Mouse (Mus musculus) hindbrain, embryonic 14.5 days (tissue): Measurements from ENCODE around the gene Cnot6. TPM values are rescaled to one million over a fixed set of nuclear protein-coding genes. Genes with fewer than 3 reads are reported as not detected.
A peak's percentile ranks its signal among the peaks of the same experiment; 100 is the strongest.

Source experiments
- ATAC-seq: fragments of 200-750 bp; cut with Nextera tagmentation; 2 replicates; pipeline ENCODE4 v1.8.0; 2017; ENCODE audit warnings: moderate number of reproducible peaks, mild to moderate bottlenecking, moderate TSS enrichment, moderate library complexity; ENCODE audit not compliant: low FRiP score
- DNase-seq: peaks from one replicate; pipeline ENCODE4 v3.0.0-alpha.2; 2015; ENCODE audit warnings: low spot score
- H3K27ac ChIP-seq: fragments of 300-500 bp; sonication (generic); 2 replicates; pipeline ENCODE4 v1.5.1; 2014; ENCODE audit warnings: mild to moderate bottlenecking, moderate library complexity
- H3K27me3 ChIP-seq: fragments of 300-500 bp; sonication (generic); 2 replicates; pipeline ENCODE4 v1.6.1; 2014; ENCODE audit warnings: mild to moderate bottlenecking, low read length, mixed read lengths; ENCODE audit not compliant: control insufficient read depth, insufficient read depth
- H3K36me3 ChIP-seq: fragments of 300-500 bp; sonication (generic); replicated peaks from 2 replicates; pipeline ENCODE4 v1.6.1; 2014; ENCODE audit not compliant: control insufficient read depth, insufficient read depth
- H3K4me1 ChIP-seq: fragments of 300-500 bp; sonication (generic); replicated peaks from 2 replicates; pipeline ENCODE4 v1.6.1; 2014; ENCODE audit warnings: antibody characterized with exemption, low read length, mixed read lengths; ENCODE audit not compliant: control insufficient read depth, insufficient read depth
- H3K4me2 ChIP-seq: fragments of 300-500 bp; sonication (generic); replicated peaks from 2 replicates; pipeline ENCODE4 v1.6.1; 2014; ENCODE audit warnings: mild to moderate bottlenecking, moderate library complexity
- H3K4me3 ChIP-seq: fragments of 300-500 bp; sonication (generic); replicated peaks from 2 replicates; pipeline ENCODE4 v1.5.1; 2014; ENCODE audit warnings: mild to moderate bottlenecking, low read length
- H3K9ac ChIP-seq: fragments of 300-500 bp; sonication (generic); 2 replicates; pipeline ENCODE4 v1.6.1; 2014
- H3K9me3 ChIP-seq: fragments of 300-500 bp; sonication (generic); 2 replicates; pipeline ENCODE4 v1.6.1; 2016; ENCODE audit warnings: low read length; ENCODE audit not compliant: control insufficient read depth
- WGBS: fragments of 180-500 bp; shearing (Covaris S2); extraction: QIAGEN DNeasy Blood & Tissue Kit; methylation state at CpG from one replicate; pipeline ENCODE4 v1.1.7; 2014; 5-methylcytosine and 5-hydroxymethylcytosine counted together
- polyA plus RNA-seq: library from polyadenylated mRNA; unstranded; fragments of >200 nt; fragmentation: Nextera tagmentation; extraction: Ambion mirVana; gene quantifications from 2 replicates; pipeline ENCODE4 v1.2.1, GENCODE M21; 2014

Cnot6 gene
- polyA plus RNA-seq, 1 experiment from 2014 or later, result 40.1 TPM

DNA sequence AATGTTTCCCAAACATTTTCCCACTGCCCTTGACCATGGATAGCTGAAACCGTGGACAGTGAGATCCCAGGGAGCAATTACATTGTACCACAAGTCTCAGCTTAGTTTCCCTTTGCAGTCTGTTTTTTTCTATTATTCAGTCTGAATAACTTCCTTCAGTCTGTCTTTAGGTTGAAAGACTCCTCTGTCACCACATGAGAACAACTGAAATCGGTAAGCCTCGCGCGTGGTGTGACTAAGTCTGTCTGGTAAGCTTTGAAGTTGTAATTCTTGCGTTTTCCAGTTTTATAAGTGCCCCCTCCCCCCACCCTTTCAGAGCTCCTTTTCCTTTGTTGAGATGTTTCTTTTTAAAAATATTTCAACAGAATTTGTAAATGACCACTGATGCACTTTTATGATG lies 10.2 kb upstream of the Cnot6 start:
- WGBS, result 78% methylated on average over 6 of the region's 6 CpGs
- Histone ChIP-seq H3K9ac (no peak overlapping the region), H3K4me1 (no peaks in the 10 kb centered on the region), H3K27ac (no peak overlapping the region), H3K27me3 (no peaks in the 10 kb centered on the region), H3K9me3 (no peaks in the 10 kb centered on the region), H3K4me2 (no peak overlapping the region), H3K36me3 (no peaks in the 10 kb centered on the region), H3K4me3 (no peak overlapping the region)
- DNase-seq, result no peak
- no peak for ATAC-seq

- DNase-seq (no peak), ATAC-seq (no peak)
- WGBS, result 88% methylated on average over 1 of the region's 1 CpGs
- Histone ChIP-seq H3K36me3 (no peaks in the 10 kb centered on the region), H3K27me3 (no peaks in the 10 kb centered on the region), H3K9ac (no peak overlapping the region), H3K27ac (no peak overlapping the region), H3K9me3 (no peaks in the 10 kb centered on the region), H3K4me3 (no peak overlapping the region), H3K4me1 (no peaks in the 10 kb centered on the region), H3K4me2 (no peak overlapping the region)
These were observed 8.8 kb upstream of the Cnot6 start for GRCm38 (mm10) chr11:49721358-49721757.

- no peaks in the 10 kb centered on the region for H3K36me3 ChIP-seq
- H3K9ac ChIP-seq, result no peak overlapping the region
- H3K9me3 ChIP-seq, result no peaks in the 10 kb centered on the region
- 89% methylated on average over 8 of the region's 8 CpGs for WGBS
- no peak overlapping the region for H3K4me2 ChIP-seq
- no peak overlapping the region for H3K4me3 ChIP-seq
- H3K27ac ChIP-seq, result no peak overlapping the region
- no peaks in the 10 kb centered on the region for H3K27me3 ChIP-seq
- H3K4me1 ChIP-seq, result no peaks in the 10 kb centered on the region
- DNase-seq (no peak), ATAC-seq (no peak)
These were observed 7.1 kb upstream of the Cnot6 start for GRCm38 (mm10) chr11:49719466-49720151.

- Histone ChIP-seq H3K4me2 (peak overlapping the region; percentile 66), H3K9ac (peak overlapping the region; percentile 99), H3K27me3 (no peaks in the 10 kb centered on the region), H3K36me3 (no peaks in the 10 kb centered on the region; the same call in 1 of the 2 replicates), H3K4me3 (peak overlapping the region; percentile 100), H3K4me1 (peaks cover 31% of the 10 kb centered on the region), H3K27ac (peak overlapping the region; percentile 97), H3K9me3 (no peaks in the 10 kb centered on the region)
- peak; percentile 37 for DNase-seq
- no peak for ATAC-seq
- 37% methylated on average over 20 of the region's 20 CpGs for WGBS
These were observed 1.1 kb upstream of the Cnot6 start for GRCm38 (mm10) chr11:49713336-49714334.

- Histone ChIP-seq H3K9me3 (no peaks in the 10 kb centered on the region), H3K4me3 (peak overlapping the region; percentile 100), H3K9ac (peak overlapping the region; percentile 99), H3K4me2 (peak overlapping the region; percentile 78), H3K27ac (peak overlapping the region; percentile 97), H3K27me3 (no peaks in the 10 kb centered on the region), H3K36me3 (peaks cover under 1% of the 10 kb centered on the region), H3K4me1 (peaks cover 31% of the 10 kb centered on the region)
- ATAC-seq (peak; percentile 77), DNase-seq (no peak)
- WGBS, result 2% methylated on average over 53 of the region's 70 CpGs
These were observed 455 bp downstream of the Cnot6 start for GRCm38 (mm10) chr11:49711981-49712554.

DNA sequence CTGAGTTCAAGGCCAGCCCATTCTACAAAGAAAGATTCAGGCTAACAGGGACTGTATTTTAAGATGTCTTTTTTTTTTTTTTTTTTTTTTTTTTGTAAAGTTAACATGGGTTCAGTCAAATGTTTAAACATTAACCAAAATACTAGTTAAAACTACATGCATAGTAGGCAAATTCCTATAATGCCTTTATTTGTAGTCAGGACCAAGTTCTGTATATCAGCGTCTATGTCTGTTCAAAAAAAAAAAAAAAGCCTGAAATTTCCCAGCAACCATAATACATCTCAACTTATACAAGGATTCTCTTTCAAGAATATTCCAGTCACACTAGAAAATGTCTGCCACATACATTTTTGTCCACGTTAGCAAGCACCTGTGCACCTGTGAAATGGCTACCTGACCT lies 1.9 kb downstream of the Cnot6 start:
- WGBS, result 77% methylated on average over 2 of the region's 2 CpGs
- no peaks in the 10 kb centered on the region for H3K27me3 ChIP-seq
- no peak for DNase-seq

GRCm38 (mm10) chr11:49707834-49708233 lies 4.7 kb downstream of the Cnot6 start:
- ATAC-seq (no peak), DNase-seq (no peak)
- WGBS, result 91% methylated on average over 2 of the region's 2 CpGs
- Histone ChIP-seq H3K4me2 (no peak overlapping the region), H3K9ac (no peak overlapping the region), H3K9me3 (no peaks in the 10 kb centered on the region), H3K27me3 (no peaks in the 10 kb centered on the region), H3K4me1 (peaks cover 26% of the 10 kb centered on the region), H3K27ac (no peak overlapping the region), H3K4me3 (no peak overlapping the region), H3K36me3 (peaks cover 15% of the 10 kb centered on the region)

More for the DNA sequence above, 1.9 kb downstream of the Cnot6 start:
- Histone ChIP-seq H3K4me3 (peak overlapping the region; percentile 100), H3K9ac (peak overlapping the region; percentile 99; the same call in 1 of the 2 replicates), H3K4me1 (peaks cover 31% of the 10 kb centered on the region), H3K4me2 (peak overlapping the region; percentile 78), H3K27ac (no peak overlapping the region), H3K9me3 (no peaks in the 10 kb centered on the region), H3K36me3 (peaks cover 5% of the 10 kb centered on the region)
- no peak for ATAC-seq

- peaks cover 10% of the 10 kb centered on the region for H3K4me1 ChIP-seq
- peaks cover 36% of the 10 kb centered on the region for H3K36me3 ChIP-seq
- no peaks in the 10 kb centered on the region for H3K27me3 ChIP-seq
- H3K9me3 ChIP-seq, result no peaks in the 10 kb centered on the region
- no peak overlapping the region for H3K4me3 ChIP-seq
- no peak overlapping the region for H3K27ac ChIP-seq
- ATAC-seq (no peak), DNase-seq (no peak)
- H3K4me2 ChIP-seq, result no peak overlapping the region
- 80% methylated on average over 8 of the region's 8 CpGs for WGBS
- no peak overlapping the region for H3K9ac ChIP-seq
These were observed 7.7 kb downstream of the Cnot6 start for GRCm38 (mm10) chr11:49704804-49705203.

DNA sequence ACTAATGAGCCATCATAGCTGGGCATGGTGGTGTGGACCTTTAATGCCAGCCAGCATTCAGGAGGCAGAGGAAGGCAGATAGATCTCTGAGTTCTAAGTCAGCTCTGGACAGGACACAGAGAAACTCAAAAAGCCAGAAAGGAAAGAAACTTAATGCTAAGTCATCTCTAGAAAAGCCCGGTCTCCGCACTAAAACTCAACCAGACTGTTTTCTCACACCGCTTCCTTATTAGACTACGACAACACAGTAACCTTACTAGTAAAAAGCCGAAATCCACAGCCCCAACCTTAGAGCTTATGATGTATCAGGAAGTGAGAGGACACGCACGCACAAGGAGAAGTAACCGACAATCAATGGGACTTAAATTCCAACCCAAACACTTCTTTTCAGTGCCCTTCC lies 10.5 kb downstream of the Cnot6 start:
- 98% methylated on average over 8 of the region's 8 CpGs for WGBS
- Histone ChIP-seq H3K4me3 (no peak overlapping the region), H3K27me3 (no peaks in the 10 kb centered on the region), H3K4me2 (no peak overlapping the region), H3K9ac (no peak overlapping the region), H3K4me1 (no peaks in the 10 kb centered on the region), H3K27ac (no peak overlapping the region), H3K36me3 (peaks cover 56% of the 10 kb centered on the region), H3K9me3 (no peaks in the 10 kb centered on the region)
- ATAC-seq (no peak), DNase-seq (no peak)
